Mouse (Mus musculus) kidney, adult 18-20 months (tissue): ENCODE data around the gene Wdfy2.
A peak's percentile ranks its signal among the peaks of the same experiment; 100 is the strongest.

ENCODE experiments used
- DNase-seq: peaks from one replicate; pipeline ENCODE4 v3.0.0; 2021

Gene Wdfy2

DNA sequence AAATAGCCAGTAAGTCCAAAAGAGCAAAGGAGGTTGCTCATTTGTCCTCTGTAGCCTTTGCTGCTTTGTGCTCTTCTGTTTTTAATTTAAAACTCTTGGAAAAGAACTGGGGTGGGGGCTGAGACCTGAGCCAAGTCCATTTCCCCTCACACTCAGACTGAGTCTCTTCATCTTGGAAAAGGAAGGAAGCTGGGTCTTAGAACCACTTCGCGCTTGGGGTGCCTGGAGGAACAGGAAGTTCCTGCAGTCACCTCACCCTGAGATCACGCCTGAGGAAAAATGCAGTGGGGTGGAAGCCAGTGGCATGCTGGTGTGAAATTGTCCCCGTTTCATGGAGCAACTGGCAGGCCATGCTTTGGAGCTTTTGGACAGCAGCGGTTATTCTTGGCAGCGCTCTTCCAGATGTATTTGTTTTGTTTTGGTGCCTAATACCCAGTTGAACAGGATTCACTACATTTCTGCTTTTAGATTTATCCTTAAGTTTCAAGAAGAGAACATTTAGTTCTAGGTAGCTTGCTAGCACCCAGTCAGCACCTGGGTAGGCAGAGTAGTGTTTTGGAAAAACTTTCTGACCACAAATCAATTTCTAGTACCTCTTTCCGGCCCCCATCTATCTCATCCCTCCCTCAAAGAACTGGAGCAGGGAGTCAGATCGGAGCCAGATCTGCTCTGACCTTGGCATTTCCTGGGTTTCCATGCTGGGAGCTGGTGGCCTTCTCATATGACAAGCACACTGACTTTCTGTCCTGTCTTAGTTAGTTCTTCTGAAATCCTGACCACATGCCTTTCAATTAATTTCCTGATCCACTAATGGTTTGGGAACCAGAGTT, 7.7 kb downstream of the Wdfy2 start:
- DNase-seq: peak; percentile 55

DNA sequence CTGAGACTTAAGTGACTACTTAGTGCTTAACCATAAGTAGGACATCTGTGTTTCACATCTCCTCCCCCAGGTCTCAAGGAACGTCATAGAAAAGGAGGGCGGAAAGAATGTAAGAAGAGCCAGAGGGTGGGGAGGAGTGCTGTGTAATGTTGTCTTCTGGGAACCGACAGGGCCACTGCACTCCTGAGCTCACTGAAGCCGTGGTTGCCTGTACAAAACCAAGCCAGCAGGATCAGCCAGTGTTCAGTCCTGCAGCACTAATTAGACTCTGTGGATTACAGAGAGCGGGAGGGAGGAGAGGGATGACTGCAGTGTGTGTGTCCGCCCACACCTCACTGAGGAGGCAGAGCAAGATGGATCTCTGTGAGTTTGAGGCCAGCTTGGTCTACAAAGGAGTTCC, 13.5 kb downstream of the Wdfy2 start:
- DNase-seq: no peak

DNA sequence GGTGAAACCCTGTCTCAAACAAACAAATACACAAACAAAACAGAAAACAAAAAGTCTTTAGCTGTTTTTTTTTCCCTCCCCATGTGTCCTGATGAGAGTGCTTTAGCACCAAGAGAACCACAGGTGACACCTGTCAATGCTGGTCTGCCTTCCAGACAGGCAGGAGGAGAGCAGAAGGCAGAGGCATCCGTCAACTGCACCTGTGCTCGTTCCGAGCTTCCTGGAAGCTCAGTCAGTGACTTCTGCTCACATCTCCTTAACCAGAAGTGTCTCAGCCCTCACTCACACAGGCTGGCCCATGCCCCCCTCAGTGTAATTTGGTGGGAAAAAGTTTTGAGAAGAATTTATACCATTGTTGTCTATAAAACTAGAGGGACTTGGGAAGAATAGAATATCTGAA, 15.4 kb downstream of the Wdfy2 start:
- DNase-seq: no peak

DNA sequence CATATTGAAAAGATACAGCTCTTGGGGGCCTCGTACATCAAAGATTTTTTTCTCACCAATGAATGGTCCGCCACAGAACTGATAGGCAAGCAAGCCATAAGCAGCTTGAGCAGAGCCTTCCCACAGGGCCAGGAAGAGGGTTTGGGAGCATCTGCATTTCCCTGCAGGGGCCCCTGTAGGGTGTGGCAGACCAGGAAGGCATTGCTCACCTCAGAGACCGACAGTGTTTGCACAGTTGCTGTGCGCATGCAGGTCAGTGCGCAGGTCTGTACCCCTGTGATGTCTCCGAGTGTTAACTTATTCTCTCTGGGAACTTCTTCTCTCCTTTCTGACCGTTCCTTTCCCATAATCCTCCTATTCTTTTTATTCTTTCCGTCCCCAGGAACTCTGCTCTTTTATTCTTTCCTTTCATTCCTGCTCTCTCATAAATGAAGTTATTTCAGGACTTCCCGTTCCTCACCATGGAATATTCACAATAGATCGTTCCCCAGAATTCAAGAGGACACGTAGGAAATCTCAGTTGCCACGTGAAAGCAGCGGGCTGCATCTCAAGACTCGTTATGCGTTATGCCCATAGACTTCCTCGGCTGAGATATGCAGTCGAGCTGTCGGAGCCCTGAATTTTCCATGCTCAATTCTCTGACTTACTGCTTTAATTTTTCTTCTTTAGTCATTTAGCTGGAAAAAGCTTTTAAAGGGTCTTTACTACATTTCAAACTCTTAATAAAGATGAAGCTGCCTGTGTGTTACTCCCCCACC, 17.8 kb downstream of the Wdfy2 start:
- no peak for DNase-seq

DNA sequence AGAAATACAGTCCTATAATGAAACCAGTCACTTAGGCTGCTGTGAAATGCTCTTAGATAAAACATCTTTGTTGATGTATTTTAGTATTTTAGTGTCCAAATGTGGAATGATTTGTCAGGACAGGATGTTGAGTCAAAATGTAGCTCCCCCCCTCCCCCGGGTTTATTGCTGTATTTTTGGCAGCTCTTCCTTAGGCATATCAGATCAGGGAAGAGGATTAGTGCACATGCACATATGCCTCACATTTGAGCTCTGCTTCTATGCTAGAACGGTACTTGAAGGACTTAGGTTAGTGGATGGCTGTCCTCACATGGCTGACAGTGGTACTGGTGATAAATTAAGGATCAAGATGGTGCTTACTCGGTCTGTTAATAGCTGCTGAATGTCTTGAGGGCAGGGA, 18.4 kb downstream of the Wdfy2 start:
- no peak for DNase-seq

DNA sequence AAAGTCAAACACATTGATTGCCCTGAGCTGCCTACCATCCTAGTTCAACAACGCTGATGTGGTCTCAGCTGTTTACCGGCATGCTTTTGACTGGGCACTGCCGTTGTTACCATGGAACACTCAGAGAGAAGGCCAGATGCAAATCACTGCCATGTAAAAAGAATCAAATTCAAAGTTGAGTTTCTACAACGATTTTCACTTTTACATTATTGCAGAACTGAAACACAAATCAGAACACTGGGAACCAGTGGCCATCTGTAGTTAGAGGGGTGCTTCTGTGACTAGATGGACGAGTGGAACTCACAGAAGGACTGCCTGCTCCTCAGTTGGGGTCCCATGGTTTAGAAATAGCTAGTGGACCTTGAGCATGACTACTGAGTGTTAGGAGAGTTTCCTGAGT, 19.0 kb downstream of the Wdfy2 start:
- DNase-seq: no peak

DNA sequence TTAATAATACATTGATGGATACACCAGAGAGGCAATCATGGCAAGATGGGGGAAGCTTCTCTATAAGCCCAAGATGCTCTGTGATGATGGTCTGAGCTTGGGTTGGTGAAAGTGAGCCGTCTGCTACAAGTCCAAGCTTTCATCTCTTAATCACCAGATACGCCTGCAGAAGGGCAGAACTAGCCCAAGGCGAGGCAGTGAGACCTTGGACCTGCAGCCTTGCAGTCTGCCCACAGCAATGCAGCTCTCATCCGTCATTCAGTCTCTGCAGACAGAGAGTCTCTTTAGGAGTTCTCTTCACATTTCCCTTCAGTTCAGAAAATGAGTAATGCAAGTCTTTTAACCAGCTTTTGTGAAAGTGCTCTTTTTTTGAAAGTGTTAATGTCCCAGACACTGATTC, 20.4 kb downstream of the Wdfy2 start:
- no peak for DNase-seq

DNA sequence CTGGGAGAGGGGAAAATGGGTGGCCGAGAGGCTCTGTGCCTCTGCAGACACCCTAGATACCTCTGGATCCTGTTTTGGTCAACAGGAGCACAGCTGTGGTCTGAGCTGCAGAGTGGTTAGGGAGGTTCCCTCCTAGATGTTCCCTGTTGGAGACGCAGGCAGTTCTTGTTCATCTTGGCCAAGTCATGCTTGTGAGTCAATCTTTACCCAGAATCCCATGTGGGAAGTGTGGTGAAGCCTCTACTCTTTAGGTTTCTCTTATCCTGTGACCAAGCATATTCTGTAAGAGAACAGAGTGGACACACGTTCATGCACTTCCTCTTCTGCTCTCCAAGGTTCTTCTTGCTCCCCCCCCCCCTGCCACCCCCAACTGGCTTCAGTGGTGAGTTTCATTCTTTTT, 20.8 kb downstream of the Wdfy2 start:
- no peak for DNase-seq

DNA sequence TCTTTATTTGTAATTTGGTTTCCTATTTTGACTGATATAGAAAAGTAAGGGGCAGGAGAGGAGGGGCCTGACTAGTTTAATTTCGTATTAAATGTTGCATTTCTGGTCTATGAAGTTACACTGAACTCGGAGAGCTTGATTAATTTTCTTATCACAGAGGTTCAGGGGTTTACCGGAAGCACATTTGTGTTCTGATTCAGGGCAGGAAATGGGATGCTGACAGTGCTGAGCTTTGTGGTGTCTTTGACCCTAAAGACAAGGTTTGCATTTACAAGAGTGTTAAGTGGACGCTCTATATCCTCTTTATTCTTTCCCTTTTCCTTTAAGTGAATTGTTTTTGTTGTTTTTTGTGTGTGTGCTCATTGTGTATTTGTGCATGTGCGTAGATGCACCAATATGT, 25.1 kb downstream of the Wdfy2 start:
- DNase-seq: no peak

DNA sequence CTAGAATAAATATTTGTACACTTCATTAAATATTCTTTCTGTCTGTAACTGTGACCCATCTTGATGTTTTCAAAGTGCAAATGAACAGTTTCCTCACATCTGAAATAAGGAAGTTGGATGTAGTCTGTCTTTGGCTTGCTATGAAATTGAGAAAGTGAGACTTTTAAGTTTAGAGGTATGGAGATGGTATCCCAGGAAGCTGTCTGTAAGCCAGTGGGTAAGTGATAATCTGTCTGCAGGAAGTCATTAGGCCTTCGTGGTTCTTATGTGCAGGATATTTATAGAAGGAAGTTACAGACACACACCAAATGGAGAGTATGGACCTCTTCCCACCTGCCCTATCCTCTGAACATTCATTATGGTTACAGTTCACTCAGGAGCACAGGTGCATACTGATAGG, 26.8 kb downstream of the Wdfy2 start:
- no peak for DNase-seq

DNA sequence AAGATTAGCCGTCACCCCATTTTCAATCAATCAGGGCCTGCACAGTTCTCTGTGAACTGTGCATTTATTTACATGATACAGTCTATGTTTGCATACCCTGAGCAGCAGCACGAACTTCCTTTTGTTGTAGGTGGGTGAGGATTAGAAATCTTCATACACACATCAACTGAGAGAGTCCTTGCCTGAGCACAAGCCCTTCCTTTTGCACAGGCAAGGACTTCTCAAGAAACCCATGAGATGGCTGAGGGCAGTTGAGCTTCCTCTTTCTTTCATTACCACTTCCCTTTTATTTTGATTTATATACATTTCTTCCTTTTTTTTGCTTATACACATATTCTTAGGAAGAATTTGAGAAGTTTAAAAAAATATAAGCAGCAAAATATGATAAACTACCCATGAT, 27.9 kb downstream of the Wdfy2 start:
- no peak for DNase-seq

DNA sequence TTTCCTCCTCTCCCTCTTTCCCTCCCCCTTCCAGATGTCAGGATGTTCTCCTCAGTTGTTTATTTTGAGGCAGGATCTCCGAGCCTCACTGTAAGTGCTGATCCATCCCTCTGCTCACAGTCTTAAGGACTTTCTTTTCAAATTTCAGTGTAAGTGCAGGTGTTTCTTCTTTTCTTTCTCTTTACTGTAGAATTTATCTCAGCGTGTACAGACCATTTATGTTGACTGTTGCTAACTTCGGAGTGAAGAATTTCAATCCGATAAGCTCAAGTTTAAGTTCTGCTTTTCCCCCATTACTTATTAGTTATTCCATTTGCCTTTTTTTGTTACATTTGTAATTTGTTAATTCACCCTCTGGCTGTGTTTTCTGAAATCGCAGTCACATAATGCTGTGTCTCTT, 29.6 kb downstream of the Wdfy2 start:
- no peak for DNase-seq

DNA sequence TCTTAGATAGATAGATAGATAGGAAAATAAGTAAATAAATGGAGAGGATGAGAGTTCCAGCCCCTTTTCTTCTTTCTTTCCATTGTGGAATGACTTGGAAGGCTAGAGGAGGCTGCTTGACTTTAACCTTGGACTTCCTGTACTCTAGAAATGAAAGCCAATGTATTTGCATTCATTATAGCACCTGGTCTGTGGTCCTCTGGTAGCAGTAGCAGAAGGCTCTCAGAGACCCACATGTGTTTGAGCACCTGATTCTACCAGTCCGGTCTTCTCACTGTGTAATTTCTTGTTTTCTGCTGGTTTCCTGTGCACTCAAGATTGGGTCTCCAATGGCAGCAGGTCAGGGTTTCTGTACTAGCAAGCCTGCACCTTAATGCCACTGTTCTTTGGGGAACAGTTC, 30.1 kb downstream of the Wdfy2 start:
- no peak for DNase-seq

DNA sequence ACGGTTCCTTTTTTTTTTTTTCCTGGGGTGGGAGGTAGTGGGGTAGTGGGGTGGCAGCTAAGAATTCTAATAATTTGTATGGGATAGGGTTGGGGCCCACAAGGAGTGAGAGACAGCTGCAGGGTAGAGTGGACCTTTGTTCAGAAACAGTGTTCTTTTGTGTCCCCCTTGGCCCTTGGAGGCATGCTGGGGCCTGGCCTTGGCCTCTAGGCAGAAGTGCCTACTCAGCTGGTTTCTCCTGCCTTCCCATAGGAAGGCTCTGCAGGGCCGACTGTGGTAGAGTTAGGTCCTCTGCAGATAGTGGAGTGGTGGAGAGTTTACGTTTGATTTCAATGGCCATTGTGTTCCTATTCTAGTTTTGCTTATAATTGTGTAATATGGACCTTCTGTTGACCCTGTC, 30.8 kb downstream of the Wdfy2 start:
- DNase-seq: no peak

DNA sequence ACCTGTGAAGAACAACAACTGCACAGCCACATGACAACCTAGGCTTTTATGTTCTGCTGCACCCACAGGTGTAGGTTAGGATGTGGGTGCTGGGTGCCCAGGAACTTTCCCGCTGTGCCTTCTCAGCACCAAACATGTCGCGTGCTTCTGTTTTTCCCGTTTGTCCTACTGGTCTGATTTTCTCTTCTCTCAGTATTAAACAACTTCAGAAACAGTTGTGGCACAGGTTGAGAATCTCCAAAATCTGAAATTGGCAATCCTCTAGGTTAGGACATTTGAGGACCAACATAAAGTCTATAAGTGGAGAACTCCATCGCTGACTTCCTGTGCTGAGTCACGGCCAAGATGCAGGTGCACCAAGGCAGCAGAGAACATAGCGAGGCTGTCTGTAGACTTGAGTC, 32.8 kb downstream of the Wdfy2 start:
- DNase-seq: no peak

DNA sequence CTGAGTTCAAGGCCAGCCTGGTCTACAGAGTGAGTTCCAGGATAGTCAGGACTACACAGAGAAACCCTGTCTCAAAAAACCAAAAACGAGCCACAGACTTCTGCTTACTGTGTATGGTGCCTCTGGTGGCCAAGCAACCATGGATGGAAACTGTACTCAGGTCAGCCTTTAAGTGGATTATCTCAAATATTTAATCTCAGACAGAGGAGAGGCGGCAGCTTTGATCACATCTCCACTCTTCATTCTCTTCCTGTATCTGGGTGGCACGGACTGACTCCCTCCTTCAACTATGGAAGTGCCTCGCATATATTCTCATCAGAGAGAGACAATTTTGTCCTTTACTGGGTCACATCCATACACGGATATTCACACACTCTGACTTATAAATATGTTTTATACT, 34.0 kb downstream of the Wdfy2 start:
- no peak for DNase-seq

DNA sequence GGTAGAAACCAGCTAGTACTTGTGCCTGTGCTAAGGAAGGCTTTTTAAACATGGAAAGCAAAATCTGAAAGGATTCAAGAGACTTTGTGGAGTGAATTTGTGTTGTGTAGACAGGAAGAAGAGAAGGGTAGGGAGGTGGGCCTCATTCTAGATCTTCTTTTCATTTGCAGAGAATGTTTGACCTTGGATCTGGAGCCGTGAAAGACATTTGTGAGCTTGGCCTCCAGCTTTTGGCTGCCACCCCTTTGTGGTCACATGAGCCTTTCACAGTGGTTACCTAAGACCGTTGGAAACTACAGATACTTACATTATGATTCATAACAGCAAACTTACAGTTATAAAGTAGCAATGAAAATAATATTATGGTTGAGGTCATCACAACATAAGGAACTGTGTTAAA, 34.5 kb downstream of the Wdfy2 start:
- no peak for DNase-seq

DNA sequence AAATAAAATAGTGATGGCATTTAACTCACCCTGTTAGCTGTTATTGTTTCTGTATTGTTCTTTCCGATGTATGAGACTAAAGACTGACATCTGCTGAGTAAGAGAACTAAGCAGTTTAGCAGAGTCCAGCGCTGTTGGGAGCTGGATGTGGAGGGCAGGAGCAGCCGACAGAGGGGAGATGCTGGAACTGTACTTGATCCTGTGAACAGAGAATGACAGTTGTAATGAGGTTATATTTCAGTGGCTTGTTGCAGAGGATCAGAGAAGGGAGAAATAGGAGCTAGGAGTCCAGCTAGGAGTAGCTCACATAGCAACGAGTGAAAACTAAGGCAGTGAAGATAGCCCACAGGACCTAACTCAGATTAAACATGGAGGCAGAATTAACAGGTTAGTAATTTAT, 36.3 kb downstream of the Wdfy2 start:
- DNase-seq: no peak

DNA sequence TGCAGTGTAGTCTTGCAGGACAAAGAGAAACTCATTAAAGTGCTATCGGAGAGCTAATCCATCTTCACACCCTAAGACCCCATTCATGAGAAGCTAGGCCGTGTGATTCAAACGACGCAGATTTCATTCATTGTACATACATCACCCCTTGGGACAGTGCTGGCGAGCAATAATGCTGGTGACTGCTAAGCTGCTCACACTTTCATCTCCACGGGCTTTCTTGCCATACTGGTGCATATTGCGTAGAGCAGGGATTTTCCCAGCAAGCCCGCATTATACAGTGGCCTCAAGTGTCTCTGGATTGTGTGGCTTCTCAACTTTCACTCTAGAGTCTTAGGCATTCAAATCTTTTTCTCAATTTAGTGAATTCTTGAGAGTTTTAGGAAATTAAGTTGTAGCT, 36.9 kb downstream of the Wdfy2 start:
- no peak for DNase-seq

DNA sequence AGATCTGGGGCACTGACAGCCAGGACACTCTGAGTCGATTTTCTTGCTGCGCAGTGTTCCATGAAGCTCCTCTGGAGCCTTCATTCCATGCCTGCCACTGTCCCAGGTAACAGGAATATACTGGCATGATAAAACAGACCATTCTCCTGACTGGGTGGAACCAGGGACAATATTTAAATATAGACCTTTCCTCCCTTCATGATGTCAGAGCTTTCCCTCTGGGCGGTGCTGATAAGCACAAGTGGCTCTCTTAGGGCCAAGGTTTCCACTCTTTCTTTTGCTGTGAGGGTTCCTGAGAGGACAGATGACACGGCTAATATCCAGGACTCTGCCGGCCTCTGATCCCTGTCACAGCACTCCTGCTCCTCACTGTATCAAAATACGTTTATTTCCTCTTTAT, 40.6 kb downstream of the Wdfy2 start:
- DNase-seq: no peak

DNA sequence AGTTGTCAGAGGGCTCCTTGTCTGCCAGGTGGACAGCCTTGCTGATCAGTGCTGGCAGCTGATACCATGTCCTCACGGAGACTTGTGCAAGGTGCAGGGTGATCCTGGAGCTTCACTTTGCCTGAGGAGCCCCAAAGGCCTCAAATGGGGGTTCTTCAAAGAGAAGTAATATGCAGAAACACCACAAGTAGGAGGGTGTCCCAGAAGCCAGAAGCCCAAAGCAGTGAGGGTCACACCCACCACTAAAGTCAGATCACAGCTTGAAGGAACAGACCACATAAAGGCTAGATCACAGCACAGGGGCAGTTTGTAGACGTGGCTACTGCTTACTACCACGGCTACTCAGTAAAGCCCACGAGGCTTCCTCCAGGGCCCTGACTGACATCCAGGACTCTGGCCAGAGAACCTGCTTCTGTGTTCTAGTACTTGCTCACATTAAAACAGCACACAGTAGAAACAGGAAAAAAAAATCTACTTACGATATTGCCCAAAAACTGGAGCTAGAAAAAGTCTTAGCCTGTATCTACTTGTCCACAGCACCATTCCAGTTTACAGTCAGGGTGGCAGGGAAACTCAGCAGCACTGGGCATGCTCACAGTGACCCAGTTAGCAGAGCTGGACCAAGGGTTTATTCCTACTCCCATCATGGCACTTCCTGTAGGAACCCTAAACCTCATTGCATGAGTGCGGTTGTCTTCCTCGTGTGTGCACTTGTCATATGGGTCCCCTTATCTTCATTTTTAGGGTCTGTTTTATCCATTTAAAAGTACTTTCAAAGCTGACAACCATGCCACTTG, 41.4 kb downstream of the Wdfy2 start:
- no peak for DNase-seq

DNA sequence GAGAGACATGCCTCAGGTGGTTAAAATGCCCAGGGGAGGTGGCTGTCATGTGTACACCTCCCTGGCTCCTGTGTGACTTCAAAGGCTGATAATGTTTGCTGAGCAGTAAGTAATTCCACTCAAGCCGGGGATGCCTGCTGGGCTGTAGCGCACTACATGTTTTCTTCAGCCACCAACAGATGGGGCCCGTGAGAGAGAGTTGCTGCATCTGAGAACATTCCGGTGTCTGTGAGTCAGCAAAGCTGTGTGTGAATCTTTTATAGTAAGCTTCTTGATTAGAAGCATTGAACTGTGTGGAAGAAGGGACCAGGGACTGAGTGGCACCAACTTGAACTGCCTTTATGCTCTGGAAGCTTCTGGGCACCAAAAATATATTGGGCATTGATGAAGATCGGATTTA, 42.0 kb downstream of the Wdfy2 start:
- peak; percentile 77 for DNase-seq

DNA sequence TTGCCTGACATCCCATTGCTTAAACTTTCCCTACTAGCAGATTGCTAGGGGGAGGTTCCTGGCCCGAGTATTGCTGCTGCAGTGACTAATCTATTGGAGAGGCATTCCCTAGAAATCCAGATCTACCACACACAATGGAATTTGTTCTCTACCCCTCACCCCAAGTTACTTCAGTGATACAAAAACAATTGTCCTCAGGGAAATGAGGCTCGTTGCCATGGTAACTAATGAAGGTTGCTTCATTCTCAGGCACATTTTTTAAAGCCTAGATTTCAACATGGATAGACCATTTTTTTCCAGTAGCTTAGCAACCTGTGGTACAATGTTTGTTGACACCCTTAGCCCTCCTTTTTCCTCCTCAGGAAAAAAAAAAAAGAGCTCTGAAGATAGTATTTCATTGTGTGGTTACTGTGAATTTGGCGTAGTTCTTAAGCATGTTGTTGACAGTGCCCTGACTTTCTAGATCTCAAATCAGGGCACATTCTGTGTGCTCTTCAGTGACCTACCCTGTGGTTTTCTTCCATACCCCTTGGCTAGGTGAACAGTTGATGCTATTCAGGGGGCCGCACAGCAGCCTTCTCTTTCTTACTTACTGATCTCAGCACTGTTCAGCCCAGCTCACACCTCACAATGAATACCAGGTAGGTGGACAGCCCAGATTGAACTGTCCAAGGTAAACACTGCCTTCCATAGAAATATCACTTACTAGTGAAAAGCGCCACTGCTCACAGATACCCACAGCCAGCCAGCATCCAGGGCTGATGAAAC, 42.8 kb downstream of the Wdfy2 start:
- no peak for DNase-seq
